Mouse (Mus musculus): ENCODE measurements around the gene Nfix.
A peak's percentile ranks its signal among the peaks of the same experiment; 100 is the strongest.

The Nfix gene

DNA sequence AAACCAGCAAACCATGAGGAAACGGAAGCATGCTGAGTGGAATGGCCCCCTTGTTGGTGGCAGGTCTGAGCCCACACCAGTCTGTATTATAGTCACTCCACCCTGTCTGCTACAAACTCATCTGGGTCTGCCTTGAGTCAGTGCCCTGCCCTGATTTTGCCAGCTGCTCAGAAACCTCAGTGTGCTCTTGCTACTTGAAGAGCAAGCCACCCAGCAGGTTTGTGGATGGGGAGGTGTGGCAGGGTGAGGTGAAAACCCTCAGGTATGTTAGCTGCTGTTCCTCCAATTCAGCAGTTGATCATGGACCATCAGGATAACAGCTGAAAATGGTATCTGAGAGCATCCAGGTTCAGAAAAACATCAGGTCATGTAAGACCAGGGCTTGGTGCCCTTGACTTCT lies 132.1 kb downstream of the Nfix start:
- DNase-seq (ENCODE audit: low read depth, low spot score) = no peak

DNA sequence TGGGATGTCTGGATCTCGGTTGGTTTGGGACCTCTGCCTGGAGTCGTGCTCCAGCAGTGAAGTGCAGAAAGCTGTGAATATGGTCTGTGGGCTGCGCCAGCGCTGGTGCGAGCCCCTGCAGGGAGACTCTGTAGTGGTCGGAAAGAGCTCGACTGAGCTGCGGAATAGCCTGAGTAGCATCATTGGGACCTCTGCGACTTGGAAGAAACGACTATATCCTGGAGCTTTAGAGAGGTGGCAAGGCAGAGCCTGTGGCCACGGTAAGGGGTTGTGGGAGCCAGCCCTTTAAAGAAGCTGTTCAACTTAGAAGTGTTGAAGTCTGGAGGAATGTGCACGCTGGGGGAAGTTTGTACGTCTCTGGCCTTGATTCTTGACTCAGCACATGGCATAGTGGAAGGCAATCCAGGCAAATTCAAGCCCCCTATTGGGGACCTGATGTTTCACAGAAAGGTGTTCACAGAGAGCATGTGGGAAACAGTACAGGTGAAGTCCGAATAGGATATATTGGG lies 134.7 kb downstream of the Nfix start:
- DNase-seq (ENCODE audit: low read depth, low spot score) = peak; percentile 67

DNA sequence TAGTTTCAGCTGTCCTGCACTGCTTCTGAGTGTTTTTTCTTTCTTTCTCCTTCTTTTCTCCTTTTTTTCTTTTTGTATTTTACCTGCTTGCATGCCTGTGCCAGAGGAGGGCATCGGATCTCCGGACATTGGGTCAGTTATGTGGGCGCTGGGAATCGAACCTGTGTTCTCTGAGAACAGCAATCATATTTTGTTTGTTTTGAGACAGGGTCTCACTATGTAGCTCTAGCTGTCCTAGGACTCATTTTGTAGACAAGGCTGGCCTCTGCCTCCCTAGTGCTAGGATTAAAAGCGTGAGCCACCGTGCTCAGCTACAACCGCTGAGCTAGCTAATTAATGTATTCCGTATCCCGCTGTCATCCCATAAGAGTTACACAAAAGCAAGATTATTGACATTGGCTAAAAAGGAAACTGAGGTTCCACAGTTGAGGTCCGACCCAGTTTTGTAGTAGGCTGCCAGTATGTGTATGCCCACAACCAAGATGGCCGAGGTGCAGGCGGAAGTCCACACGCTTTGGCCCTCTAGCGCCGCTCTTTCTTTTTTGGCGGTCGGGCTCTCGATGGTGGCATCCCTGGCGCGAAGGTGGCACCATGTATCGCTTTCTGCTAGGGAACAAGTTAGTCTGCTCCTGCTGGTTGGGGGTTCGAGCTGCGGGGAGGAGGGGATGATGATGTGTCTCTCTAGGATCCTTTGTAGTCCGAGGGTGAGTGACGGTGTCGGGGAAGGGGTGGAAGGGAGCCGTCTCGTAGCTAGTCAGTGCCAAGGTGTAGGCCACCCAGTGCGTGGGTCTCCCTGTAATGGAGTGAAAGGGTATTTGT lies 135.4 kb downstream of the Nfix start:
- peak; percentile 83 for DNase-seq (ENCODE audit: low read depth, low spot score)

DNA sequence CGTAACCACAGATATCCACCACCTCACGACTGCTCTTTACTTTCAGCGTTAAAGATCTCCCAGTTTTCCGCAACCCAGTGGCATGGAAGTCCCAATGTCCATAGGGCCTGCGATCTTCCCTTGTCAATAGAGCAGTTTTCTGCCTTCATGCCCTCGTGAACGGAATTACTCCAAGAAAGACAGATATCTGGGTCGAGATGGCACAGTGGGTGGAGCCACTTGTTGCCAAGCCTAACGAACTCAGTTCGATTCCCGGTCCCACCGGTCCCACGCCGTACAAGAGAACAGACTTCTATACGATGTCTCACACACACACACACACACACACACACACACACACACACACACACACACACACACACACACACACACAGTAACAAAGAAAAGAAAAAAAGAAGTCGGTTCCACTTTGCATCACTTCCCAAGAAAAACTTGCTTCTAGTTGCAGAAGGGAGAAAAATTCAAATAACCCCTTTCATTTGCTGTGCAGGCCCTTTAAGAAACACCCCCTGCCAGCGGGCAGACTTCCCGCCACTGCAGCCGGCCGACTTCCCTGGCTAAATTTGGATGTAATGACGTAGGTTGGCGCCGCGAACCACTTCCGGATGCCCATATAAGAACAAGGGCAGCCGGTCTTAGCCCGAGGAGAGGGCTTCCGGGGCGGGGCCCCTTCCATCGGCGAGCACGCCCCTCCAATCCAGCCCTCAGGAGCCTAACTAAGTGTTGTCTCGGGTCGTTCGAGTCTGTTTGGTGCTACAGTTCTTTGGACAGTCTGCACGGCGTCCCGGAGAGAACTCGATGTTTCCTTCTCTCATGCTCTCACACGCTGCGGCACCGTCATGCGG lies 136.4 kb downstream of the Nfix start:
- peak; percentile 99 for DNase-seq (ENCODE audit: low read depth, low spot score)

DNA sequence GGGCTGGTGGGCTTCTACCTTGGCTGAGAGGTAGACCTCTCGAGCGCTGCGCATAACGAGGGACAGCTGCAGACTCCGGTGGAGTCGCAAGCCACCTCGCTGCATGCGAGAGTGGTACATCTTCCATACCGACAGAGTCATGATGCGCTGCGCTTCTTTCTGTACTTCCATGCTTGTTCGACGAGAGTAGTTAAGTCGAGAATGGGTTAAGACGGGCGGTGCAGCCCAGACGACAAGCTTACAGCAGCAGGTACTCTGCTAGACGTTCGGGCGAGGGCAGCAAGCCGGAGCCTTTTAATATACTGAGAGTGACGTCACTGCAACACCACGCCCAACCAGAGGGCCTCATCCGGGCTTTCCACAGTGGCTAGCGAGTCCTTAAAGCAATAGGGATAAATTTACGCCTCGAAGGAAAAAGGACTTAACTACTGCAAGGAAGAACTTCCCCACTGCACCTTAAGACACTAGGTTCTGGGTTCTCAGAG lies 137.5 kb downstream of the Nfix start, which contains the start of gene Ier2:
Gene Ier2 (minus strand): TSS at position 272 of the 485 bp plus-strand sequence.
- peak; percentile 97 for DNase-seq (ENCODE audit: low read depth, low spot score)

DNA sequence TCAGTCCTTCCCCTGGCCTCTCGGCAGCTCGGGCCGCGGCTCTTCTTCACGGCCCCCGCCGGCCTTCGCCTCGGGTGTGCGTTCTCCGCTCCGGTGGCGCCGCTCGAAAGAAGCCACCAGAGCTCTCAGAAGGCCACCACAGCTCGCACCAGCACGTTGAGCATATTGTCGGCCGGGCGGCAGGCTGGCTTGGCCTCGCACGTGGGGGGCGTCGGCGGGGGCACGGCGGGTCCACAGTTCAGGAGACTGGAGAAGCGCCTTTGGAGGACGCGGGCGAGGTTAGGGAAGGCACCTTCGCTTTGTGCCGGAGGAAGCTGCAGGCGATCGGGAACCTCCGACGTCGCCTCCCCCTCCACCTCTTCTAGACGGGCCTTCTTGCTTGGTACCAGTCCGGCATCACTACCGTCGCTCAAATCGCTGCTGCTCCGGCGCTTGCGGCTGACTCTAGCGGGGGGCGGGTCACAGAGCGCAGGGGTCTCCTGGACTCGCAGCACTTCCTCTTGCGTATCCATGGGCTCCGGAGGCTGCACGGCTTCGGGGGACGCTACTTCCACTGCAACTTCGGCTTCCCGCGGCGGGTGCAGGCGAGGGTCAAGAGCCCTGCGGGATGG lies 138.1 kb downstream of the Nfix start:
- no peak for DNase-seq (ENCODE audit: low read depth, low spot score)

DNA sequence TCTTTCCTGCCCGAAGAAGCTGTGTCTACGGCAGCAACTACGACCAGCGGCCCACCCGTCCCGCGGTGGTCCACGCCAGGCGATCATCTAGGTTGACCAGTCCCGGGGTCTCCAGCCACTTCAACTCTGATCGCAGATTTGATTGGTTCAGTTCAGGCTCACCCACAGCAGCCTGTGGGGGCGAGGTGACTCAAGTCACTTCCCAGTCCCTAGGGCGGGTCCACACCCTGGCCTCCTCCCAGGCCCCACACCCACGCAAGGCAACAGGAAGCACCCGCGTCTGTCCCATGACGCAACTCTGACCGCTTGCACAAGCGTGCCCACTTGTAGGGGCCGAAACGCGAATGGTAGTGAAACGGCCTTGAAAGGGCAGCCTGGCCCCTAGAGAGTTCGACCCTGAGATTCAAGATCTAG lies 138.7 kb downstream of the Nfix start:
- DNase-seq (ENCODE audit: low read depth, low spot score) = peak; percentile 92

DNA sequence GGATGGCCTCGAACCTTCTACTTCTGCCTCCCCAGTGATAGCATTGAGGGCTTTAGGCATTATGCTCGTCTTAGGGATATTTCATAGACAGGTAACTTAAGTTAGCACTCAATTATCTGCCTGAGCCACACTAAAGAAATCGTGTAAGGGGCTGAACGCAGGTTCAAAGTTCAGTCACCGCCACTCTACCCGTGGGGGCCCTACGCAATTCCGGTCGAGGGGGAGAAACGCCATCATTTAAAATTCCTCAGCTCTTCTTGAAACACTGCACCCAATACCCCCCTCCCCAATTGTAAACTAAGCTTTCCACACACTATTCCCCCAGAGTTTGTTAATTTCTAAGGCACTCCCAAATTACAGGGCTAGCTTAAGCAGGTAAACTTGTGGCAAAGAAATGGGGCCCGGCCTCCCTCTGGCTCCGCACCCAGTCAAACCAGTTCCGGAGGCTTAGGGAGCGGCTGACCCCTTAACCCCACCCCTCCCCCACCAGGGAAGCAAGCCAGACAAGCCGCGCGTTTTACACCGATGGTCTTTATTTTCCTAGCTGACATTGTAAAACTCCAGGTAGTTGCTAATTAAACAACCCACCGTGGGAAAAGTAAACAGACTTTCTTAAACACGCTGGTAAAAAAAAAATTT lies 139.2 kb downstream of the Nfix start:
- peak; percentile 94 for DNase-seq (ENCODE audit: low read depth, low spot score)

DNA sequence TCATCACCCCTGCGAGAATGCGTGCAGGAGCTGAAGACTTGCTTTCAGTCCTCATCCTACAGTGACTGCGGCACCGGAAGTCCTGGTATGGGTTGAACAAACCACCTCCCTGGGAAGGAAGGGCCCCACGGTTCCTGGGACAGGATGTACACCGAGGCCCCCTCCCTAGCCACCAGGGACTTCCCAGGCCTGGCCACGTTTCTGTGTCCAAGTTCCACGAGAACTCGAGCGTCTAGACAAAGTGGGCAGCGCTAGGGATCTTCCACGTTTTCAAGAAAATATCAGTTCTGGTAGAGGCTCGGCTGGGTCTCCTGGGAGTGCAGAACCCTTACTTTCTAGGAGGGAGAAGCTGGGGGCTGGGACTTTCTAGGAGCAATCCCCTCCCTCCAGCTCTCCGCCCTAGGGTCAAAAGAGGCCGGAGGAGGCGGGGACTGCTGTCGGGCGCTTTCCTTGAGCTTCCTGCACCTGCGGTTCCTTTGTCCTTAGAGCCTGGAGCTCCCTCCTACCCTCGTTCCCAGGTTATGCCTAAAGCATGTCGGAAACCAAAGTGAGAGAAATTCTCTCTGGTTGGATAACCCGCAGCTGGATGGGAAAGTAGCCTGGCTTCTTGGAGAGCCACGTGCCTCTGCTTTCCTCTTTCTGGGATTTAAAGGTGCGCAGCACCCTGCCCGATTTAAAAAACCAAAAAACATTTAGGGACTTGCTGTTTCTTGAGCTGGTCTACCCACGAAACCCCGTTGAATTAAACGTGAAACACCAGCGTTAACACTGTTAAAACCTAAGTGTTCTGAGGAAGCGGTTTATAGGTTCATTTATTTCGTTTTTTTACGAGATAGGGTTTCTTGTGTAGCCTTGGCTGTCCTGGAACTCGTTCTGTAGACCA lies 140.0 kb downstream of the Nfix start:
- DNase-seq (ENCODE audit: low read depth, low spot score) = peak; percentile 98

DNA sequence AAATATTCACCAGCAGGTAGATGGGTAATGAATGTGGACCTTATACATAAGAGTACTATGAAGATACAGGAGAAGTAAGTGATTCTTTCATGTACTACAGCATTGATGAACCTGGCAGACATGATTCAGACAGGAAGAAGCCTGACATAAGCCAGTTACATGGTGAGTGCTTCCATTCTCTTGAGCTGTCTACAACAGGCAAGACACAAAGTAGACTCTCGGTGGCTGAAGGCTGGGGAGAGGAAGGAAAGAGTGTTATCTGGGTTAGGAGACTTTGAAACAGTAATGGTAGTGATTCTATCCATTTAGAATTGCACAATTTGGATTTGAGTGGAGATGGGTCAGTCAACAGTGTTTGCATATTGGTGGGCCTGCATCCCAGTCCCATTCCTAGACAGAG lies 141.2 kb downstream of the Nfix start:
- no peak for DNase-seq (ENCODE audit: low read depth, low spot score)

DNA sequence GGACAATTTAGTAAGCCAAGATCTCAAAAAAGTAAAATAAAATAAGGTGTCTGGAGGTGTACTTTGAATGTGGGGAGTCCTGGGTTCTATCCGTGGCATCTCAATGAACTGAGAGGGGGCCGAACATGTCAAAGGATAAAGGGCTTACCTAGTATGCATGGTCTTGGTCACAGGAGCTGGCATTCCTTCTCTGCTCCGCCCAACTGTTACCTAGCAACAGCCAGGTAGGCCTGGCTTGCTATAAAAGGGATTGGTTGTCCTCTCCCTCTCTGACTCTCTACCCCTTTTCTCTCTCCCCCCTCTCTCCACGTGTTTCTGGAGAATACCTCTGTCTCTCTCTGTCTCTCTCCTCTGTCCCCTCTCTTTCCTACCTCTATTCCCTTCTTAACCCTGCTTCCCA lies 142.5 kb downstream of the Nfix start:
- peak; percentile 86 for DNase-seq (ENCODE audit: low read depth, low spot score)

DNA sequence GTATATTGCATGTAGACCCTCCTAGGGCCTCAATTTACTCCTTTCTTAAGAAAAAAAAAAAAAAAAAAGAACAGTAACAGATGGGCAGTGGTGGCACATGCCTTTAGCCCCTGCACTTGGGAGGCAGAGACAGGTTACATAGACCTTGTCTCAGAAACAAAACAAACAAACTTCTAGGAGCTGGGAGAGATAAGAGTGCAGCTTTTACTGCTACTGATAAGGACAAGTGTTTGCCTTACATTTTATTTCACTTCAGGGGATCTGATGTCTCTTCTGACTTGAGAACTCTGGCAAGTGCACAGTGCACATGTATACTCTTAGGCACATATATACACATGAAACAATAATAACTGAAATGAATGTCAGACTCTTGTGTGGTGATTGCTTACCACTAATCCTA lies 142.9 kb downstream of the Nfix start:
- no peak for DNase-seq (ENCODE audit: low read depth, low spot score)

DNA sequence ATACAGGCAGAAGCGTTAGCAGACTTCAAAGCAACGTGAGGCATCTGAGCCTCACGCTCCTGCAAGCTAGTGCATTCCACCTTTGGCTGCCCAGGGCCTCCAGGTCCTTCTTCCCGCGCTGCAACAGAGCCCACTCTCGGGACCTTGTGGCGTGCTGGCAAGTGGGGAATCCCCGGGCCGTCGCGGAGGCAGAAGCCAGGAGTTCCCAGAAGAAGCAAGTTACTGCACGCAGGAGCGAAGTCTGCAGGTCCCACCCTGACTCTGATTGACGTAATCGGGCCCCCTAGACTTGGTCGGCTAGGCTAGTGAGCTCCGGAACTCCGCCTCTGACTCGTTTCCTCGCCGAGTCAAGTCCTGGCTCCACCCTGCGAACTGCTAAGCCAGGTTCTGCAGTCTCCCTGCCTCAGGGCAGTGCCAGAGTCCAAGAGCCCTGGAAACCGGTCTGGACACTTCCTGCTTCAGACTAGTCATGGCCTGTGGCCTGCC lies 143.5 kb downstream of the Nfix start:
- peak; percentile 93 for DNase-seq (ENCODE audit: low read depth, low spot score)

DNA sequence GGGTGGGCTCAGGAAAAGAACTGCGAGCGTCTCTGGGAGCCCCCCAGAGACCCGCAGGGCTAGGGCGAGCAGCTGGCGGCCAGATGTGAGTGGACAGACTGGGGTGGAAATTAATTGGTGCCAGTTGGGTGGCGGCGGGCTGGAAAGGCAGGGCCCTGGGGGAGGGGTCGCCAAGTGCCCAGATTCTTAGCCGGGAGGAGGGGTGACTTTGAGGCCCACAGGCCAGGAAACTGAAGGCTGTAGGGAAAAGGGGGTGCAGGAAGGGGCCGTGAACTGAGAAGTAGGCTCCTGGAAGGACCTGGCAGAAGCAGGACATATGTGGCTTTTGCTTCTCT lies 144.0 kb downstream of the Nfix start:
- DNase-seq (ENCODE audit: low read depth, low spot score) = peak; percentile 40

DNA sequence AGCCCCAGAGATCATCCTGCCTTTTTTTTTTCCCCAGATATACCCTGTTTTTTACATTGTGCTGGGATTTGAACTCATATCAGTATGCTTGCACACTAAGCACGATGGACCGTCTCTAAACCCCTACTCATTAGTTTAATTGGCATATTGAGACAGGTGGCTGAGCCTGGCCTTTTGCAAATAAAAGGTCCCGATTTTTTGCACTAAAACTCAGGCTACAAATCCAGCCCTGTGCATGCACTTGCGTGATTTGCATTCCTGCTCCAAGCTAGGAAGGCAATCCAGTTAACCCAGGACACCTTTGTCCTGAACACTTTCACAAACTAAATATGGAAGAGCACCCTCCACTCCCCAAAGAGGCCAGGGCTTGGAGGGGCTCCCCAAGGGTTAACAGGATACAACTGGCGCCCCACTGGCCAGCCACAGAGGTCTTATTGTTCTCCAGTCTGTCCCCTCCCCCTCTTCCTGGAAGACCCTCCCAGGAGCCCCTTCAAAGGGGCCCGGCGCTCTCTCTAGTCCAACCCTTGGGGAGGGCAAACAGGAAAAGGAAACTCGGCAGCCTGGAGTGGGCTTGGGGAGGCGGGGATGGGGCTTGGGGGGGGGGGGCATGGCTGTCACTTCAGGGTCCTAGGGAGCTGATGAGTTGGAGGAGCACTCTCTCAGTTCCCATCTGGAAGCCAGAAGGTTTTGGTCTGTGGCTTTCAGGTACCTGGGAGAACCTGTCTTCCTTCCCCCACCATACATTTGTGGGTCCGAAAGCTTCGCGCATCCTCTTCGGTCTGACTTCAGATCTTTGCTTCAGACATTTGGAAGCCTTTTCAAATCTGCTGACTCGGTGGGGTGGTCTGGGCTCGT lies 144.6 kb downstream of the Nfix start:
- peak; percentile 95 for DNase-seq (ENCODE audit: low read depth, low spot score)

DNA sequence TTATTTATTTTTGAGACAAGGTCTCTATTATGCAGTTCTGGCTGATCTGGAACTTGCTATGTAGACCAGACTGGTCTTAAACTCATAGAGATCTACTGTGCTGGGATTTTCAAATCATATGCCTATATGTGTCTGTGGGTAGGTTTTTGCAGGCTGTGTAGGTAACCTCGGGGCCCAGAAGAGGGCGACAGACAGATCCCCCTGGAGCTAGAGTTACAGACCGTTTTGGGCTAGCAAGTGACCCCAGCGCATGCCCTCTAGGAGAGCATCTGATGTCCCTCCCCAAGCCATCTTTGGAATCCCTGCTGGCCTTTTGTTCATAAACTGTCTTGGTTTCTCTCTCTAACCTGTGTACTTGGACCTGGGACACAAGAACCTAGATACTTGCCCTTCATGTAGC lies 145.5 kb downstream of the Nfix start:
- DNase-seq (ENCODE audit: low read depth, low spot score) = peak; percentile 81

DNA sequence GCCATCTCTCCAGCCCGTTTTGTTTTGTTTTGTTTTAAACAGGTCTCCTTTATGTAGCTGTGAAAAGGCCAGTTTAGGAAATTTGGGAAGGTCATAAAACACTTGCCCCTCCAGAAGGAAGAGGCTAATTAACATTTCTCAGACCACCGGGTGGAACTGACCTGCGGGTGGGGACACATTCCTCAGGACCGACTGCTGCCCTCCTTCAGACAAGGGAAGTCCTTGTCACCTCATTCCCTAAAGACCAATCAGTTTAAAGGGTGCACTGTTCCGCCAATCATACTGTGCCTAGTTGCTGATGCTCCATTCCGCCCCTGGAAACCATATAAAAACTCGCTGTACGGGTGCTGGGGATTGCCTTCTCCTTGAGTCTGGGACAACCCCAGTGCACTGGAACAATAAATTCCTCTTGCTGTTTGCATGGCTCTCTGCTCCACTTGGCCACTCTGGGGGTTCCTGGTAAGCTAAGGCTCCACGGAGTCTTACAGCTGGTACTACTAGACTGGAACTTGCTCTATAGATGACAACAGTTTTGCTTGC lies 147.0 kb downstream of the Nfix start:
- no peak for DNase-seq (ENCODE audit: low read depth, low spot score)

DNA sequence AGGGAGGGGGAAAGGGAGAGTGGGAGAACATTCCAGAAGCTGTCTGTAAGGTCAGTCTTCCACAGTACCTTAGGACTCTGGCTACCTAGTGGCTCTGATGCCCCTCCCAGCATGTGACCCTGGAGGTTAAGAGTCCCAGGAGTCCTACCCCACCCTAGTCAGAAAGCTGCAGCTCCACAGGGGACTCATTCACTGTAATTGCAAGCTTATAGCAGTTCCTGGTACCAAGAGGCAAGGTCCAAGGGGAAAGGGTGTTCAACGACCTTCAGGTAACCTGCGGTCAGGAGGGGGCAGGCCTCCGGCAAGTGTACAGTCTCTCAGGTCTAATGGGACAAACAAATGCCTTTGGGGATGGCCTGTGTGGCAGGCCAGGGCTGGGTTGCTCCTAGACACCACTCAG lies 149.9 kb downstream of the Nfix start:
- DNase-seq (ENCODE audit: low read depth, low spot score) = peak; percentile 99
